Mouse (Mus musculus) kidney, adult 18-20 months (tissue): ENCODE results near the gene Igsf1.
A peak's percentile ranks its signal among the peaks of the same experiment; 100 is the strongest.

Experiments
- DNase-seq: peaks from one replicate; pipeline ENCODE4 v3.0.0; 2021

Igsf1 gene

DNA sequence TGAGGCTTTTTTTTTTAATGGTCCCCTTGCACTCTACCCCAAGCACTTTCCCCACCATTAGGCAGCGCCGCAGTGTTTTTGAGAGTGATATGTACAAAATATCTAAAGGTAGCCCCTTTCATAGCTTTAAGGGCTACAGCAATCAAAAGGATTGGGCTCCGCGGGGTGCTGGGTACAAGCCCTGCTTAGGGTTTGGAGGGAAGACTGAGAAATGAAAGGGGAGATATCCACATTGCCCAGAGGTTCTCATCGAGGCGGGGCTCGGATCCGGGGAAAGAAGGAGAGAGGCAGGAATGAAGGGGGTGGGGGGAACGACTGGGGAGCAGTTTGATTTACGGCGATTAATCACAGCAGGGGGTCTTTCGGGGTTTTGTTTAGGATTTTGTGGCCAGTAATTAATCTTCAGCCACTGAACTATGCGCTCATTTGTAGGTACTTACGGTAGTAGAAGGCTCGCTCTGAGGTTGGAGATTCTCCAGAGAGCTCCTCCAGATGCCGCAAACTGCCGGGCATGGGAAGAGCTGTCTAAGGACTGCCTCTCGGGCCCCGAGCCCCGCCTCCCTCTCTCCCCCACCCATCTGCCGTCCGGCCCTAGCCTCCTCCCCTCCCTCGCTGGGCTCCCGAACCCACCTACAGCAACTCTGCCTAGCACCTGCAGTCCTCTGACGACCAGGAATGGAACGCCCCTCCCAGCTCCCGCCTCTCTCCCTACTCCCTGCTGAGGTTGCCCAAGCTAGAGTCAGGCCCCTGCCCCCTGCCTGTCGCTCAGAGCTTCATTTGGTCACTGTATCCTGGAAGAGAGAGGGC lies at the start of gene Igsf1:
Igsf1 (minus strand) TSS at position 537 of the 807 bp plus-strand sequence.
- peak; percentile 3 for DNase-seq

GRCm38 (mm10) chrX:49770828-49771227 lies 26.7 kb downstream of the Igsf1 start:
- peak; percentile 8 for DNase-seq

DNA sequence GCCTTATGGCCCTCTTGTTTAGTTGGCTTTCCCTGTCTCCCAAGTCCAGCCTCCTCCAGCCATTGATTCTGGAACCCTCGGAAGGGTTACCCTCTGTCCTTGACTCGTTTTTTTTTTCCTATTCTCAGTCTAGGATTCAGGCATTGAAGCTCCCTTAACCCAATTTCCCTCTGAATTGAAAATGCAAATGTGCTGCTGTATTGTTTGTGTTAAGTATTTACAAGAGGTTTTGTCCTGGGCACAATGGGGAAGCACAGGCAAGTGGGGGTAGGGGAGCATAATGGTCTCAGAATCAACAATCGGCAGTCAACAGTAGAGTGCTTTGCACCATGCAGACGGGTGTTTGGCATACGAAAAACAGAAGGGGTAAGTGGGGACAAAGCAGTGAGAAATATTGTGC lies 52.4 kb downstream of the Igsf1 start:
- no peak for DNase-seq

GRCm38 (mm10) chrX:49734959-49735358 lies 62.6 kb downstream of the Igsf1 start, which contains the start of gene Olfr1321:
Gene Olfr1321 (minus strand): TSS chrX:49735059.
- DNase-seq = no peak
